Mouse (Mus musculus): ENCODE measurements around the gene Dohh. TPM values are rescaled to one million over a fixed set of nuclear protein-coding genes. Genes with fewer than 3 reads are reported as not detected.
A peak's percentile ranks its signal among the peaks of the same experiment; 100 is the strongest.

The Dohh gene
- polyA plus RNA-seq, 1 experiment, result 114 TPM

GRCm38 (mm10) chr10:81356991-81357844, 27.0 kb upstream of the Dohh start, which contains the start of gene Mfsd12:
Gene Mfsd12, plus strand, starts transcription at chr10:81357491.
- Histone ChIP-seq H3K27me3 (replicated peaks) (no peaks in the 10 kb centered on the region), H3K36me3 (replicated peaks; ENCODE audit: low read length) (peaks cover 34% of the 10 kb centered on the region), H3K9me3 (no peaks in the 10 kb centered on the region), H3K4me3 (replicated peaks) (peak within 1 kb of the TSS; percentile 100), H3K4me1 (peaks cover 78% of the 10 kb centered on the region)
- no peak for TF ChIP-seq FLI1 (IDR thresholded peaks at IDR 0.05; ENCODE audit: low read length)
- no peak for TF ChIP-seq GATA1 (IDR thresholded peaks at IDR 0.05; ENCODE audit: borderline replicate concordance, low read length)

GRCm38 (mm10) chr10:81358209-81358608, 26.0 kb upstream of the Dohh start:
- Histone ChIP-seq H3K27me3 (replicated peaks) (no peaks in the 10 kb centered on the region), H3K4me3 (replicated peaks) (peak overlapping the region; percentile 100), H3K4me1 (peaks cover 84% of the 10 kb centered on the region), H3K36me3 (replicated peaks; ENCODE audit: low read length) (peaks cover 44% of the 10 kb centered on the region), H3K9me3 (no peaks in the 10 kb centered on the region)
- no peak for TF ChIP-seq FLI1 (IDR thresholded peaks at IDR 0.05; ENCODE audit: low read length)
- no peak for TF ChIP-seq GATA1 (IDR thresholded peaks at IDR 0.05; ENCODE audit: borderline replicate concordance, low read length)

GRCm38 (mm10) chr10:81358841-81359240, 25.4 kb upstream of the Dohh start:
- H3K36me3 ChIP-seq (replicated peaks; ENCODE audit: low read length), result peaks cover 51% of the 10 kb centered on the region

GRCm38 (mm10) chr10:81360721-81361120, 23.5 kb upstream of the Dohh start:
- Histone ChIP-seq H3K27me3 (replicated peaks) (no peaks in the 10 kb centered on the region), H3K36me3 (replicated peaks; ENCODE audit: low read length) (peaks cover 69% of the 10 kb centered on the region), H3K4me3 (replicated peaks) (peak overlapping the region; percentile 81), H3K9me3 (no peaks in the 10 kb centered on the region), H3K4me1 (peaks cover 91% of the 10 kb centered on the region)
- TF ChIP-seq GATA1 (IDR thresholded peaks at IDR 0.05; ENCODE audit: borderline replicate concordance, low read length) (no peak), FLI1 (IDR thresholded peaks at IDR 0.05; ENCODE audit: low read length) (no peak)

More at GRCm38 (mm10) chr10:81358841-81359240, 25.4 kb upstream of the Dohh start:
- Histone ChIP-seq H3K4me3 (replicated peaks) (peak overlapping the region; percentile 100), H3K4me1 (peaks cover 90% of the 10 kb centered on the region), H3K9me3 (no peaks in the 10 kb centered on the region), H3K27me3 (replicated peaks) (no peaks in the 10 kb centered on the region)
- TF ChIP-seq GATA1 (IDR thresholded peaks at IDR 0.05; ENCODE audit: borderline replicate concordance, low read length) (no peak), FLI1 (IDR thresholded peaks at IDR 0.05; ENCODE audit: low read length) (no peak)

GRCm38 (mm10) chr10:81362336-81362949, 21.8 kb upstream of the Dohh start:
- Histone ChIP-seq H3K4me1 (peaks cover 95% of the 10 kb centered on the region), H3K9me3 (no peaks in the 10 kb centered on the region), H3K36me3 (replicated peaks; ENCODE audit: low read length) (peaks cover 87% of the 10 kb centered on the region), H3K4me3 (replicated peaks) (peak overlapping the region; percentile 28), H3K27me3 (replicated peaks) (no peaks in the 10 kb centered on the region)
- TF ChIP-seq GATA1 (IDR thresholded peaks at IDR 0.05; ENCODE audit: borderline replicate concordance, low read length), result no peak
- no peak for TF ChIP-seq FLI1 (IDR thresholded peaks at IDR 0.05; ENCODE audit: low read length)

- Histone ChIP-seq H3K4me3 (replicated peaks) (no peak overlapping the region), H3K36me3 (replicated peaks; ENCODE audit: low read length) (peaks cover 99% of the 10 kb centered on the region), H3K4me1 (peaks cover 95% of the 10 kb centered on the region), H3K27me3 (replicated peaks) (no peaks in the 10 kb centered on the region), H3K9me3 (no peaks in the 10 kb centered on the region)
- TF ChIP-seq FLI1 (IDR thresholded peaks at IDR 0.05; ENCODE audit: low read length), result no peak
- TF ChIP-seq GATA1 (IDR thresholded peaks at IDR 0.05; ENCODE audit: borderline replicate concordance, low read length), result no peak
These were observed 20.5 kb upstream of the Dohh start for GRCm38 (mm10) chr10:81363436-81364346.

- Histone ChIP-seq H3K9me3 (no peaks in the 10 kb centered on the region), H3K27me3 (replicated peaks) (no peaks in the 10 kb centered on the region), H3K4me3 (replicated peaks) (no peak overlapping the region), H3K36me3 (replicated peaks; ENCODE audit: low read length) (peaks cover 100% of the 10 kb centered on the region), H3K4me1 (peaks cover 92% of the 10 kb centered on the region)
- TF ChIP-seq GATA1 (IDR thresholded peaks at IDR 0.05; ENCODE audit: borderline replicate concordance, low read length) (no peak), FLI1 (IDR thresholded peaks at IDR 0.05; ENCODE audit: low read length) (no peak)
These were observed 19.6 kb upstream of the Dohh start for GRCm38 (mm10) chr10:81364666-81365065.

GRCm38 (mm10) chr10:81365073-81365472, 19.2 kb upstream of the Dohh start:
- Histone ChIP-seq H3K9me3 (no peaks in the 10 kb centered on the region), H3K4me1 (peaks cover 88% of the 10 kb centered on the region), H3K36me3 (replicated peaks; ENCODE audit: low read length) (peaks cover 100% of the 10 kb centered on the region), H3K27me3 (replicated peaks) (no peaks in the 10 kb centered on the region), H3K4me3 (replicated peaks) (peak overlapping the region; percentile 4)
- no peak for TF ChIP-seq FLI1 (IDR thresholded peaks at IDR 0.05; ENCODE audit: low read length)
- TF ChIP-seq GATA1 (IDR thresholded peaks at IDR 0.05; ENCODE audit: borderline replicate concordance, low read length), result no peak

All from megakaryocyte, embryonic 14.5 days (primary cell).